Mouse (Mus musculus): ENCODE data around the gene Stk11.

DNA sequence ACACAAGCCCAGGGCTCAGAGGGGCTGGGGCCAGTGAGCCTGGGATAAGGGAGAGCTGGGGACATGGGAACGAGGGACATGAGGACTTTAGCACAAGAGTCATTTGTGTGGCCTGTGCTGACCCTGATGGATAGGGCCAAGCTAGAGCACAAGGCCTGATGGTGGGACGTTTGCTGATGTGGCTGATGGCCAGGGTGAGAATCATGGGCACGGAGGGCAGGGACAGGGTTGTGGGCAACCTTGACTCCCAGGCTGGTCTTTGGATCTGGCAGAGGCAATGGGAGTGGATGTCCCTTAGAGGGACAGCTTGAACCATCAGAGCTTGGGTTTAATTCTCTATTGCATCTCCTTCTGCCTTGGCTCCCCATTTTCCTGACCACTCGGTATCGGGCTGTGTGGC, 38.3 kb upstream of the Stk11 start:
- no peak for TF ChIP-seq CTCF (conservative IDR thresholded peaks at IDR 0.05 in 1 of 2, IDR thresholded peaks at IDR 0.05 in 1 of 2; ENCODE audit: low read depth in 2 of 2, low read length in 2 of 2)
- TF ChIP-seq GABPA (IDR thresholded peaks at IDR 0.05; ENCODE audit: insufficient replicate concordance, low read depth, low read length), result no peak
- no peak for TF ChIP-seq MEF2A (IDR thresholded peaks at IDR 0.05; ENCODE audit: borderline replicate concordance, low read depth, low read length)
- no peak for TF ChIP-seq POLR2A (IDR thresholded peaks at IDR 0.05; ENCODE audit: low read depth, low read length)
- TF ChIP-seq ZMIZ1 (IDR thresholded peaks at IDR 0.05; ENCODE audit: low read depth, low read length), result no peak
- TF ChIP-seq JUND (conservative IDR thresholded peaks at IDR 0.05; ENCODE audit: low read depth, low read length), result no peak

Measured in CH12.LX (cell line).